Mouse (Mus musculus) right cerebral cortex, adult 18-20 months (tissue): Measurements from ENCODE around the gene Plp1.

Experiments
- DNase-seq: peaks from one replicate; pipeline ENCODE4 v3.0.0; 2022; ENCODE audit warnings: mixed read lengths

Plp1 gene

DNA sequence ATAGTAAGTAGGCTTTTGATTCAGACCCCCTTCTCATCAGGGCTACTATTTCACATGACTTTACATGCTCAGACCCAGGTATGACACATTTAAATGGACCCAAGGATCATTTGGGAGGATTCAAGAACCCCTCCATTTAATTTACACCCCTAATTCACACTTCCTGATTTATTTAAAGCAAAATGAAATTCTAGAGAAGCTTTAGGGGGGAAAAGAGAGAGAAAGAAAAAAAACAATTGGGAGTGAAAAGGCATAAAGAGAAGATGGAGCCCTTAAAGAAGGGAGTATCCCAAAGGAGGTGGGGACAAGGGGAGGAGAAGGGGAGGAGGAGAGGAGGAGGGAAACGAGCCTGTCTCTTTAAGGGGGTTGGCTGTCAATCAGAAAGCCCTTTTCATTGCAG is at the start of gene Plp1:
Gene Plp1, plus strand, starts transcription at position 301 of the 400 bp plus-strand sequence.
- no peak for DNase-seq

GRCm38 (mm10) chrX:136773035-136773434 is 49.4 kb upstream of the Plp1 start:
- DNase-seq: no peak

DNA sequence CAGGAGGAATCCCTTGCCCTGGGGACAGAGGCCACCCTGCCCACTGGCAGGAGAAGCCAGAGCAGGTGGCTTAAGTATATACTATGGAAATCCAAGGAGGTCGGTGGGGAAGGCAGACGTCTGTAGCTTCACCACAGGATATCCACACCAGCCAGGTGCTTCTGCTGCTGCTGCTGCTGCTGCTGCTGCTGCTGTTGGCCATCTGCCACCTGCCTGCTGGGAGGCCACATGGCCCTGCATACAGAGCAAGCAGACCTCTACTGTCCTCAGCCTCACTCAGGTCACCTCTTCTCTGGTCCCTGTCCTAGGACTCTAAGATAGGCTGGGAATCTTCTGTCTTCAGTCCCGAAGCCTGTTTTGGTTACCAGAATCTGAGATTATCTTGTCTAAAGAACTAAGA is 44.4 kb upstream of the Plp1 start:
- no peak for DNase-seq

GRCm38 (mm10) chrX:136779262-136779661 is 43.2 kb upstream of the Plp1 start:
- DNase-seq: no peak

DNA sequence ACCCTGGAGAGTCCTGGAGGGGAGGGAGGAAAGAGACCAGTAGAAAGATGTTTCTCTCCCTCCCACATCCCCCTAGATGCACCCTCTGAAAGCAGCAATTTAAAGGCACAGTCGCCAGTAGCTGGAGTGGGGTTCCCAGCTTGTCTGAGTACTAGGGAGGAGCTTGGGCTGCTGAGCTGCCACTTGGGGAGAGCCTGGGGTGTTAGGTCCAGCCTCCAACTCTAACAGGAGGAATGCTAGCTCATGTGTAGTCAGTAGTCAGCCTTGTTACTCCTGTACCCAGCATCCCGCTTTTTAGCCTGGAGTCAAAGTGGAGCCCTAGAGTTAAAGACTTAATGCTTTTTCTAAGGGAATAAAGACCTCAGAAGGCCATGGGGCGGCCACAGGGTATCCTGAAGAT is 42.4 kb upstream of the Plp1 start, which contains the start of gene Glra4:
Gene Glra4, minus strand, starts transcription at position 101 of the 400 bp plus-strand sequence.
- no peak for DNase-seq

GRCm38 (mm10) chrX:136789446-136789845 is 33.0 kb upstream of the Plp1 start:
- no peak for DNase-seq

DNA sequence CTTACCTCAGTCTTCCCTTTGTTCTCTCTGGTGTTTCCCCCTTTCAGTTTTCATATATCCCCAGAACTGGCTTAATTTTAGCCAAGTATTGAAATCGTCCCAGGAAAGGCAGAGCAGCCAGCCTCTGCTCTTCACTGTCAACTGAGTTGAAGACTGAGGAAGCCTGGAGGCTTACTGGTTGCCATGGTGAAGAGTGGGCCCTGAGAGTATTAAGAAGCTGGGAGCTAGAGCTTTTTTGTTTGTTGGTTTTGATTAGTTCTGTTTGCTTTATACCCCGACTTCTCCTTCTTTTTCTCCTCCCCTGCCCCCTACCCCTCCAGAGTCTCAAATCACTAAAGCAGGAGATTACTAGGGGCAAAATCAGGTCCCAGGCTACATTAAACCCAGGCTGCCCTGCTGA is 25.2 kb upstream of the Plp1 start:
- DNase-seq: no peak

GRCm38 (mm10) chrX:136819752-136820151 is 2.7 kb upstream of the Plp1 start:
- DNase-seq: no peak

- DNase-seq: peak; percentile 74
Measured at GRCm38 (mm10) chrX:136820250-136820649, 2.2 kb upstream of the Plp1 start.

GRCm38 (mm10) chrX:136825016-136825415 is 2.5 kb downstream of the Plp1 start:
- peak; percentile 24 for DNase-seq

- DNase-seq: no peak
Measured at GRCm38 (mm10) chrX:136828610-136829009, 6.1 kb downstream of the Plp1 start.

DNA sequence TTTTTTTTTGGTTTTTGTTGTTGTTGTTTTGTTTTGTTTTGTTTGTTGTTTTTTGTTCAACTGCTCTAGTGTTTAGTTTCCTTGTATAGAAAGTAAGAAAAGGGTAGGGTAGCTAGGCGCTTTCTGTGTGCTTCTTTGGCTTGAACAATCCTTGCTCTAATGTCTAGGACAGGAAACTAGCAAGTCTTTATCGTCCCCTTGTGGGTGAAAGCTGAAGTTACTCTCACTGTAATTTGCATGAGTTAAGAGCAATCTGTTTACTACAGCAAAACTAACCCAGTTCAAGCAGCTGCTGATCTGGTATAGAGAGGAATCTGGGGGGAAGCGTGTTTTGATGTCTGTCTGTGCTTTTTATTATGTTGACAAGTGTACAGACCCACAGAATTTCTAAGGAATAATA is 27.8 kb downstream of the Plp1 start:
- no peak for DNase-seq

DNA sequence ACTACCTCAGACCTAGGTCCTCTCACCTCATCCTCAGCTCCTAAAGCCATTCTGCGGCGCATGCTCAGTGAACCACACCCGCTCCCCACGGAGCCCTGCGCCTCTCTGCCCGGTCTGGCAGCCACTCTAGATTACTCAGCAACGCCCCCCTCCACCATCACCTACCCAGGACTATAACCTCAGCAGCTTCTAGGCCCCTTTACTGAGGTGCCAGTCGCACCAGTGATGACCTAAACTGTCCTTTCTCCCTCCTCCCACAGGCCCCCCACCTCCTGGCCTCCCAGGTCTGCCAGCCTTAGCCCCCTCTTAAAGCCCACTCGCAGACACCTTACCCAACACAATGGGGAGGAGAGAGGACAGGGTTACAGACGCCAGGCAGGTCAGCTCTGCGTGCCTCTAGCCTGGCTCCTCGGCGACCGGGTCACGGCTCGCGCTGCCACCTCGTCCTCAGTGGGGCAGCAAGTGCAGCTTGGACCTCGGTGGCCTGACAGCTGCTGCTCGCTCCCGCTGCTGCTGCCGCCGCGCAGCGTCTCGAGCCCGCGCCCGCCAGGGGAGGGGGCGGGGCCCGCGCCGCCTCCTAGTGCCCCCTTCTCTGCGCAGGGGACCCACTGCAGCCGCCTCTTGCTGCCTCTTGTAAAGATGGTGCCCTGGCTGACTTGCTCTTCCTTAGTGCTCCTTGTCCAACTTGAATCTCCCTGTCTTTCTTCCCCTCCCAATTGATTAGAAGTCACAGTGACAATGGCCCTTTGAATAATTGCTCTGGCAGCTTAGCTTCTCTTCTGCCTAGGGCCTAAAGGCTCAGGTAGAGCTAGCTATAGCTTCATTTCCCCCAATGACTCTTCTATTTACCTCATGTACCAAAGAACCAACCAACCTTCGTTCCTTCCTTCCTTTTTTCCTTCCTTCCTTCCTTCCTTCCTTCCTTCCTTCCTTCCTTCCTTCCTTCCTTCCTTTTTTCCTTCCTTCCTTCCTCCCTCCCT is 45.9 kb downstream of the Plp1 start, which contains the start of gene Rab9b:
Gene Rab9b, minus strand, starts transcription at position 695 of the 980 bp plus-strand sequence.
- DNase-seq: peak; percentile 64
